Mouse (Mus musculus) CH12.LX (cell line): Measurements from ENCODE around the gene Sik3. TPM values are rescaled to one million over a fixed set of nuclear protein-coding genes. Genes with fewer than 3 reads are reported as not detected.

Experiments
- DNase-seq: peaks from one replicate; pipeline ENCODE4 v3.0.0-alpha.2; 2013; ENCODE audit errors: extremely low read depth
- H3K27ac ChIP-seq: 2 replicates; pipeline ENCODE4 v1.5.1; 2012; ENCODE audit warnings: low read depth, mild to moderate bottlenecking, control low read depth, moderate library complexity; ENCODE audit not compliant: insufficient read depth
- H3K27me3 ChIP-seq: replicated peaks from 2 replicates; pipeline ENCODE3; 2012; ENCODE audit warnings: inconsistent platforms
- H3K36me3 ChIP-seq, 2 experiments: replicated peaks in 1 of 2; 2 replicates each; pipeline versions ENCODE3 to v1.6.1; 2012; ENCODE audit warnings: inconsistent platforms in 1 of 2, low read length in 1 of 2, mild to moderate bottlenecking in 1 of 2, mixed read lengths in 1 of 2, moderate library complexity in 1 of 2; ENCODE audit not compliant: control insufficient read depth in 1 of 2, insufficient read depth in 1 of 2
- H3K4me1 ChIP-seq, 2 experiments: 2 replicates each; pipeline ENCODE4 v1.6.1; 2012; ENCODE audit warnings: inconsistent platforms in 1 of 2, moderate library complexity in 1 of 2; ENCODE audit not compliant: insufficient read depth in 2 of 2, control insufficient read depth in 1 of 2
- H3K4me2 ChIP-seq: 2 replicates; pipeline ENCODE4 v1.6.1; 2012; ENCODE audit warnings: low read depth, mild to moderate bottlenecking, control low read depth; ENCODE audit not compliant: poor library complexity, insufficient read depth, severe bottlenecking
- H3K4me3 ChIP-seq, 3 experiments: fragments of 150-350 bp in 1 of 3; sonication (generic) in 1 of 3; replicated peaks in 1 of 3; 2 replicates each; pipeline versions ENCODE3 to v1.5.1; 2011 to 2012; ENCODE audit warnings: low read depth in 2 of 3, low read length in 2 of 3, mild to moderate bottlenecking in 2 of 3, moderate library complexity in 2 of 3, control low read depth in 1 of 3, improper control_type of control experiment in 1 of 3, inconsistent platforms in 1 of 3, mixed read lengths in 1 of 3; ENCODE audit not compliant: poor library complexity in 1 of 3
- H3K79me2 ChIP-seq: replicated peaks from 2 replicates; pipeline ENCODE4 v1.6.1; 2012; ENCODE audit warnings: mild to moderate bottlenecking, moderate library complexity; ENCODE audit not compliant: control insufficient read depth, poor library complexity, insufficient read depth, severe bottlenecking; ENCODE audit errors: extremely low read depth
- H3K9ac ChIP-seq: 2 replicates; pipeline ENCODE4 v1.6.1; 2012; ENCODE audit warnings: low read depth, mild to moderate bottlenecking, control low read depth, moderate library complexity; ENCODE audit not compliant: insufficient read depth
- H3K9me3 ChIP-seq: replicated peaks from 2 replicates; pipeline ENCODE3; 2012; ENCODE audit warnings: low read length, inconsistent platforms, mixed read lengths
- CHD1 ChIP-seq: IDR thresholded peaks from 2 replicates; pipeline ENCODE4 v1.6.1; 2012; ENCODE audit warnings: low read depth, low read length, improper control_type of control experiment, inconsistent platforms
- CHD2 ChIP-seq: IDR thresholded peaks from 2 replicates; pipeline ENCODE4 v1.6.1; 2011; ENCODE audit warnings: low read length, improper control_type of control experiment
- E2F4 ChIP-seq: IDR thresholded peaks from 2 replicates; pipeline ENCODE4 v1.6.1; 2011; ENCODE audit warnings: low read depth, low read length, improper control_type of control experiment; ENCODE audit not compliant: insufficient replicate concordance
- EP300 ChIP-seq: IDR thresholded peaks from 2 replicates; pipeline ENCODE4 v1.6.1; 2011; ENCODE audit warnings: low read length, improper control_type of control experiment
- ETS1 ChIP-seq: conservative IDR thresholded peaks from 2 replicates; pipeline ENCODE4 v1.6.1; 2012; ENCODE audit warnings: low read depth, mild to moderate bottlenecking, inconsistent platforms, low read length, improper control_type of control experiment, moderate library complexity
- GABPA ChIP-seq: IDR thresholded peaks from 2 replicates; pipeline ENCODE4 v1.6.1; 2012; ENCODE audit warnings: low read depth, low read length, improper control_type of control experiment, inconsistent platforms; ENCODE audit not compliant: insufficient replicate concordance
- HCFC1 ChIP-seq: IDR thresholded peaks from 2 replicates; pipeline ENCODE4 v1.6.1; 2012; ENCODE audit warnings: low read depth, mild to moderate bottlenecking, inconsistent platforms, low read length, improper control_type of control experiment
- IRF4 ChIP-seq: IDR thresholded peaks from 2 replicates; pipeline ENCODE4 v1.6.1; 2014; ENCODE audit warnings: low read depth, mild to moderate bottlenecking, inconsistent platforms, low read length, improper control_type of control experiment
- JUN ChIP-seq: IDR thresholded peaks from 2 replicates; pipeline ENCODE4 v1.6.1; 2011; ENCODE audit warnings: low read depth, mild to moderate bottlenecking, low read length, improper control_type of control experiment, moderate library complexity; ENCODE audit not compliant: insufficient read depth
- KAT2A ChIP-seq: IDR thresholded peaks from 2 replicates; pipeline ENCODE4 v1.6.1; 2012; ENCODE audit warnings: low read length, improper control_type of control experiment, inconsistent platforms; ENCODE audit not compliant: insufficient replicate concordance
- MAFK ChIP-seq: IDR thresholded peaks from 2 replicates; pipeline ENCODE4 v1.6.1; 2011; ENCODE audit warnings: low read length, improper control_type of control experiment; ENCODE audit not compliant: insufficient replicate concordance
- MAX ChIP-seq: IDR thresholded peaks from 2 replicates; pipeline ENCODE4 v1.6.1; 2011; ENCODE audit warnings: low read length, improper control_type of control experiment
- MAZ ChIP-seq: IDR thresholded peaks from 2 replicates; pipeline ENCODE4 v1.6.1; 2012; ENCODE audit warnings: low read depth, mild to moderate bottlenecking, inconsistent platforms, low read length, improper control_type of control experiment, moderate library complexity
- MEF2A ChIP-seq: IDR thresholded peaks from 2 replicates; pipeline ENCODE4 v1.6.1; 2014; ENCODE audit warnings: low read depth, mild to moderate bottlenecking, inconsistent platforms, low read length, improper control_type of control experiment, borderline replicate concordance
- MXI1 ChIP-seq: IDR thresholded peaks from 2 replicates; pipeline ENCODE4 v1.6.1; 2011; ENCODE audit warnings: mild to moderate bottlenecking, low read depth, low read length, improper control_type of control experiment
- MYC ChIP-seq: IDR thresholded peaks from 2 replicates; pipeline ENCODE4 v1.6.1; 2011; ENCODE audit warnings: low read depth, mild to moderate bottlenecking, improper control_type of control experiment, low read length
- NELFE ChIP-seq: IDR thresholded peaks from 2 replicates; pipeline ENCODE4 v1.6.1; 2011; ENCODE audit warnings: low read depth, low read length, improper control_type of control experiment
- NRF1 ChIP-seq: IDR thresholded peaks from 2 replicates; pipeline ENCODE4 v1.6.1; 2014; ENCODE audit warnings: low read depth, mild to moderate bottlenecking, inconsistent platforms, low read length, improper control_type of control experiment, moderate library complexity
- PAX5 ChIP-seq: IDR thresholded peaks from 2 replicates; pipeline ENCODE4 v1.6.1; 2012; ENCODE audit warnings: low read length, inconsistent platforms, mixed read lengths
- POLR2A ChIP-seq: IDR thresholded peaks from 2 replicates; pipeline ENCODE4 v1.6.1; 2011; ENCODE audit warnings: low read depth, mild to moderate bottlenecking, improper control_type of control experiment, low read length
- RAD21 ChIP-seq: IDR thresholded peaks from 2 replicates; pipeline ENCODE4 v1.6.1; 2011; ENCODE audit warnings: low read depth, mild to moderate bottlenecking, low read length, improper control_type of control experiment, moderate library complexity
- SIN3A ChIP-seq: IDR thresholded peaks from 2 replicates; pipeline ENCODE4 v1.6.1; 2012; ENCODE audit warnings: low read length, improper control_type of control experiment, inconsistent platforms
- SMC3 ChIP-seq: IDR thresholded peaks from 2 replicates; pipeline ENCODE4 v1.6.1; 2011; ENCODE audit warnings: low read depth, low read length, improper control_type of control experiment
- TBP ChIP-seq: conservative IDR thresholded peaks from 2 replicates; pipeline ENCODE4 v1.6.1; 2011; ENCODE audit warnings: low read depth, low read length, improper control_type of control experiment
- TCF12 ChIP-seq: IDR thresholded peaks from 2 replicates; pipeline ENCODE4 v1.6.1; 2014; ENCODE audit warnings: low read depth, mild to moderate bottlenecking, inconsistent platforms, low read length, improper control_type of control experiment
- UBTF ChIP-seq: IDR thresholded peaks from 2 replicates; pipeline ENCODE4 v1.6.1; 2012; ENCODE audit warnings: low read depth, mild to moderate bottlenecking, inconsistent platforms, low read length, improper control_type of control experiment, moderate library complexity
- USF1 ChIP-seq: IDR thresholded peaks from 2 replicates; pipeline ENCODE4 v1.6.1; 2014; ENCODE audit warnings: low read depth, mild to moderate bottlenecking, inconsistent platforms, low read length, improper control_type of control experiment
- ZKSCAN1 ChIP-seq: IDR thresholded peaks from 2 replicates; pipeline ENCODE4 v1.6.1; 2012; ENCODE audit warnings: low read depth, inconsistent platforms, low read length, improper control_type of control experiment, borderline replicate concordance
- ZMIZ1 ChIP-seq: IDR thresholded peaks from 2 replicates; pipeline ENCODE4 v1.6.1; 2012; ENCODE audit warnings: low read depth, mild to moderate bottlenecking, inconsistent platforms, low read length, improper control_type of control experiment
- ZNF384 ChIP-seq: IDR thresholded peaks from 2 replicates; pipeline ENCODE4 v1.6.1; 2012; ENCODE audit warnings: low read depth, low read length, improper control_type of control experiment, inconsistent platforms
- dilution Hi-C: fragments of 300-500 bp; cut with MboI; formaldehyde crosslinking; loops from 2 replicates; pipeline ENCODE4 v1.14.3; 2020; ENCODE audit warnings: low sequenced_read_pairs; ENCODE audit not compliant: extremely low pct_unique_long_range_greater_than_20kb, extremely low pct_ligation_motif_present
- in situ Hi-C: fragments of 300-500 bp; cut with MboI; formaldehyde crosslinking; loops from 3 replicates; pipeline ENCODE4 v1.14.3; 2019; ENCODE audit warnings: low sequenced_read_pairs, low pct_ligation_motif_present, low pct_unique_long_range_greater_than_20kb, mixed read lengths
- polyA plus RNA-seq: library from polyadenylated mRNA; unstranded; fragments of >175 nt; gene quantifications from 2 replicates; pipeline ENCODE4 v1.2.1, GENCODE M21; 2012; ENCODE audit warnings: low read depth; ENCODE audit not compliant: insufficient read length
- total RNA-seq, 2 experiments: library from RNA; depleted of rRNA; stranded (reverse); fragments of 300-350 nt in 1 of 2; fragments of >200 nt in 1 of 2; gene quantifications; 2 replicates each; pipeline ENCODE4 v1.2.3; 2012 to 2014

Gene Sik3
- total and polyA plus RNA-seq, 3 experiments: 14.9 to 29.8 (median 21.4) TPM

DNA sequence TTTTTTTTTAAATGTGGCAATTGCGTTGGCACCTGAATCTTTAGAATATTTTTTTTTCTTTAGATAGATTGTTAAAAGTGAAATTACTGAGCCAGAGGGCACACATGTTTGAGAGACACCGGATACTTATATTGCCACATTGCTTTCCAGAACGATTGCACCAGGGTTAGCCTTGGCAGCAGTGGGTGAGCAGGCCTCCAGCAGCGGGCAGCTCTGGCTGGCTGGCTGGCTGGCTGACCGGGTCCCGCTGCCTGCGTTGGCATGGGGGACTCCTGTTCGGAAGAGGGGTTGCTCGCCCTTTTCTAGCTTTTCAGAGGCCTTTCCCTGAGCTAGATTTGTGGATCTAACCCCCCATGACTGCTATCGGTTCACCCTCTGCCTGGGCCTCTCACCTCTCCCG, 11.0 kb downstream of the Sik3 start:
- no peak overlapping the region for H3K4me3 ChIP-seq
- H3K4me1 ChIP-seq: peaks cover 15 to 54% of the 10 kb centered on the region in 2 experiments
- in situ Hi-C loops: no loop called here
- H3K36me3 ChIP-seq: peaks cover 7 to 60% of the 10 kb centered on the region in 2 experiments
- dilution Hi-C loops: no loop called here
- no peak overlapping the region for H3K9ac ChIP-seq
- no peak overlapping the region for H3K4me2 ChIP-seq
- H3K9me3 ChIP-seq: no peaks in the 10 kb centered on the region
- DNase-seq: no peak
- no peak overlapping the region for H3K27ac ChIP-seq
- TF ChIP-seq MAZ: no peak
- no peak for TF ChIP-seq TCF12
- no peak for TF ChIP-seq MAX
- TF ChIP-seq MXI1: no peak
- no peak for TF ChIP-seq JUN
- no peak for TF ChIP-seq ETS1
- TF ChIP-seq IRF4: no peak
- no peak for TF ChIP-seq GABPA
- TF ChIP-seq POLR2A: no peak
- no peak for TF ChIP-seq E2F4
- no peak for TF ChIP-seq TBP
- TF ChIP-seq ZNF384: no peak
- TF ChIP-seq UBTF: no peak
- TF ChIP-seq NRF1: no peak
- no peak for TF ChIP-seq CHD2
- no peak for TF ChIP-seq SIN3A
- no peak for TF ChIP-seq KAT2A
- no peak for TF ChIP-seq NELFE
- no peak for TF ChIP-seq MYC
- no peak for TF ChIP-seq RAD21
- H3K27me3 ChIP-seq: no peaks in the 10 kb centered on the region
- peaks cover 32% of the 10 kb centered on the region for H3K79me2 ChIP-seq

DNA sequence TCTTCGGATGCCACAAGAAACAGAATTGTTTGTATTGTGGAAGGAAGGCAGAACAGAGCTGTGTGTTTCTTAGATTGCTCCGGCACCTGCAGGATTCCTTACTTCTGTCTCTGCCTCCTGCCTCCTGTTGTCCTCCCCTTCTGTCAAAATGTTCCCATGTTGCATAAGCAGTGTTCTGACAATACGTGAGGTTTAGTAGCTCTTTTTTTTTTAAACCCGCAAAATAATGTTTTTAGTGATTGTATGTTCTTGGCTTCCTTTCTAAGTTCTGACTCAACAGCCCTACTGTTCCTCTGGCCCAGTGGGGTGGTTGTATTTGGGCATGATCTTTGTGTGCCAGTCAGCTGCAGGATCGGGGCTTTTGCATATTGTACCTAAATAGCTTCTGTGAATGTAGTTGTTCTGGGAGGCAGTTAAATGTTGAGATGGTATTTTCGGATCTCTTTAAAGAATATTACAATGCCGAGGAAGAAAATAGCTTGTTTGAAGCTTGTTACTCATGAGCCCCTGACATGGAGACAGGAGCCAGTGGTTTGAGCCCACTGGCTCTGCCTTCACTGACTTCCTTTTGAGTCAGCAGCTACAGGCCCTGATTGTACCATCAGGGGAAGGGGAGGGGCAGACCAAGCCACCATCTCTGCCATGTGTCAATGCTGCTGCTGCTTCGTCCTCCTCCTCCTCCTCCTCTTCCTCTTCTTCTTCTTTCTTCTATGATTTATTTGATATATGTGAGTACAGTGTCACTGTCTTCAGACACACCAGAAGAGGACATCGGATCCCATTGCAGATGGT, 13.6 kb downstream of the Sik3 start:
- Histone ChIP-seq H3K79me2 (peaks cover 33% of the 10 kb centered on the region), H3K4me1 (peaks cover 8 to 57% of the 10 kb centered on the region in 2 experiments), H3K4me2 (no peak overlapping the region), H3K36me3 (peaks cover 11 to 56% of the 10 kb centered on the region in 2 experiments), H3K27ac (no peak overlapping the region), H3K27me3 (no peaks in the 10 kb centered on the region), H3K9me3 (no peaks in the 10 kb centered on the region), H3K4me3 (no peak overlapping the region), H3K9ac (no peak overlapping the region)
- no peak for TF ChIP-seq TBP
- TF ChIP-seq USF1: no peak
- TF ChIP-seq UBTF: no peak
- TF ChIP-seq MAFK: no peak
- TF ChIP-seq TCF12: no peak
- no peak for TF ChIP-seq SMC3
- no peak for TF ChIP-seq EP300
- TF ChIP-seq MXI1: no peak
- no peak for TF ChIP-seq KAT2A
- TF ChIP-seq JUN: no peak
- no peak for TF ChIP-seq CHD1
- TF ChIP-seq NRF1: no peak
- no peak for TF ChIP-seq ZMIZ1
- TF ChIP-seq PAX5: no peak
- TF ChIP-seq MEF2A: no peak
- no peak for TF ChIP-seq HCFC1
- no peak for TF ChIP-seq ZKSCAN1
- TF ChIP-seq MYC: no peak
- TF ChIP-seq IRF4: no peak
- DNase-seq: no peak
- in situ Hi-C loops (no loop called here), dilution Hi-C loops (no loop called here)
